Mouse (Mus musculus) liver, embryonic 13.5 days (tissue): ENCODE data around the gene Twf2. TPM values are rescaled to one million over a fixed set of nuclear protein-coding genes. Genes with fewer than 3 reads are reported as not detected.

Source experiments
- ATAC-seq: fragments of 200-750 bp; cut with Nextera tagmentation; 2 replicates; pipeline ENCODE4 v1.8.0; 2017; ENCODE audit warnings: low read depth, mild to moderate bottlenecking, moderate number of reproducible peaks, moderate library complexity
- DNase-seq: peaks from one replicate; pipeline ENCODE4 v3.0.0; 2022
- H3K27ac ChIP-seq: fragments of 300-500 bp; sonication (generic); 2 replicates; pipeline ENCODE4 v1.5.1; 2015; ENCODE audit warnings: moderate library complexity, mild to moderate bottlenecking, inconsistent platforms
- H3K27me3 ChIP-seq: fragments of 300-500 bp; sonication (generic); 2 replicates; pipeline ENCODE4 v1.6.1; 2015; ENCODE audit warnings: mild to moderate bottlenecking, inconsistent platforms
- H3K36me3 ChIP-seq: fragments of 300-500 bp; sonication (generic); 2 replicates; pipeline ENCODE4 v1.6.1; 2015; ENCODE audit warnings: mild to moderate bottlenecking, inconsistent platforms
- H3K4me1 ChIP-seq: fragments of 300-500 bp; sonication (generic); replicated peaks from 2 replicates; pipeline ENCODE4 v1.6.1; 2015; ENCODE audit warnings: inconsistent platforms
- H3K4me2 ChIP-seq: fragments of 300-500 bp; sonication (generic); 2 replicates; pipeline ENCODE4 v1.6.1; 2015; ENCODE audit warnings: inconsistent platforms, mild to moderate bottlenecking, moderate library complexity
- H3K4me3 ChIP-seq: fragments of 300-500 bp; sonication (generic); replicated peaks from 2 replicates; pipeline ENCODE4 v1.5.1; 2015; ENCODE audit warnings: mild to moderate bottlenecking, inconsistent platforms
- H3K9ac ChIP-seq: fragments of 300-500 bp; sonication (generic); 2 replicates; pipeline ENCODE4 v1.6.1; 2015; ENCODE audit warnings: mild to moderate bottlenecking, inconsistent platforms
- H3K9me3 ChIP-seq: fragments of 300-500 bp; sonication (generic); replicated peaks from 2 replicates; pipeline ENCODE4 v1.6.1; 2016; ENCODE audit warnings: inconsistent platforms
- WGBS: fragments of 180-500 bp; shearing (Covaris S2); methylation state at CpG from one replicate; pipeline ENCODE4 v1.1.7; 2015; ENCODE audit not compliant: insufficient replicate concordance; 5-methylcytosine and 5-hydroxymethylcytosine counted together
- polyA plus RNA-seq: library from polyadenylated mRNA; unstranded; fragments of >200 nt; fragmentation: Nextera tagmentation; extraction: Ambion mirVana; gene quantifications from 2 replicates; pipeline ENCODE4 v1.2.1, GENCODE M21; 2015

The Twf2 gene
- polyA plus RNA-seq, 1 experiment from 2014 or later, result 25.6 TPM

- H3K36me3 ChIP-seq, result peaks cover 66% of the 10 kb centered on the region
- no peak overlapping the region for H3K4me2 ChIP-seq
- H3K27me3 ChIP-seq, result no peaks in the 10 kb centered on the region
- H3K4me3 ChIP-seq, result no peak overlapping the region
- H3K4me1 ChIP-seq, result peaks cover 14% of the 10 kb centered on the region
- H3K27ac ChIP-seq, result no peak overlapping the region
- WGBS, result 79% methylated on average over 10 of the region's 10 CpGs
- ATAC-seq, result no peak
- H3K9me3 ChIP-seq, result no peaks in the 10 kb centered on the region
- no peak overlapping the region for H3K9ac ChIP-seq
- DNase-seq, result no peak
Measured at GRCm38 (mm10) chr9:106241541-106242164, 38.7 kb downstream of the Twf2 start.

GRCm38 (mm10) chr9:106242813-106243488 lies 40.0 kb downstream of the Twf2 start:
- Histone ChIP-seq H3K36me3 (peaks cover 53% of the 10 kb centered on the region), H3K9ac (no peak overlapping the region), H3K9me3 (no peaks in the 10 kb centered on the region), H3K4me2 (no peak overlapping the region), H3K4me1 (peaks cover 23% of the 10 kb centered on the region), H3K27ac (peak overlapping the region; percentile 43), H3K4me3 (no peak overlapping the region), H3K27me3 (no peaks in the 10 kb centered on the region)
- DNase-seq (no peak), ATAC-seq (no peak)
- WGBS, result 59% methylated on average over 19 of the region's 19 CpGs

GRCm38 (mm10) chr9:106249550-106249949 lies 46.6 kb downstream of the Twf2 start:
- peaks cover 32% of the 10 kb centered on the region for H3K4me1 ChIP-seq
- no peak overlapping the region for H3K4me2 ChIP-seq
- H3K9ac ChIP-seq, result no peak overlapping the region
- WGBS, result 66% methylated on average over 11 of the region's 11 CpGs
- H3K4me3 ChIP-seq, result no peak overlapping the region
- DNase-seq (no peak), ATAC-seq (no peak)
- 0 out of 2 replicates have a peak, but pooled peaks cover 4% of the 10 kb centered on the region for H3K36me3 ChIP-seq
- no peaks in the 10 kb centered on the region for H3K27me3 ChIP-seq
- no peak overlapping the region for H3K27ac ChIP-seq
- H3K9me3 ChIP-seq, result no peaks in the 10 kb centered on the region

GRCm38 (mm10) chr9:106250245-106250644 lies 47.3 kb downstream of the Twf2 start:
- ATAC-seq (no peak), DNase-seq (no peak)
- Histone ChIP-seq H3K9ac (no peak overlapping the region), H3K4me2 (no peak overlapping the region), H3K27me3 (no peaks in the 10 kb centered on the region), H3K4me1 (peaks cover 32% of the 10 kb centered on the region), H3K36me3 (0 out of 2 replicates have a peak, but pooled peaks cover 1% of the 10 kb centered on the region), H3K27ac (no peak overlapping the region), H3K4me3 (no peak overlapping the region), H3K9me3 (no peaks in the 10 kb centered on the region)
- WGBS, result 53% methylated on average over 4 of the region's 4 CpGs

GRCm38 (mm10) chr9:106251066-106251465 lies 48.2 kb downstream of the Twf2 start:
- peaks cover 30% of the 10 kb centered on the region for H3K4me1 ChIP-seq
- H3K9me3 ChIP-seq, result no peaks in the 10 kb centered on the region
- WGBS, result 58% methylated on average over 8 of the region's 8 CpGs
- H3K27me3 ChIP-seq, result no peaks in the 10 kb centered on the region
- H3K9ac ChIP-seq, result no peak overlapping the region
- H3K4me2 ChIP-seq, result no peak overlapping the region
- H3K4me3 ChIP-seq, result no peak overlapping the region
- H3K36me3 ChIP-seq, result no peaks in the 10 kb centered on the region
- no peak for ATAC-seq
- H3K27ac ChIP-seq, result no peak overlapping the region
- no peak for DNase-seq

- DNase-seq (no peak), ATAC-seq (no peak)
Measured at GRCm38 (mm10) chr9:106254001-106254400, 51.1 kb downstream of the Twf2 start.

GRCm38 (mm10) chr9:106258412-106258811 lies 55.5 kb downstream of the Twf2 start:
- Histone ChIP-seq H3K27me3 (0 out of 2 replicates have a peak, but pooled peaks cover 3% of the 10 kb centered on the region), H3K36me3 (no peaks in the 10 kb centered on the region), H3K9me3 (no peaks in the 10 kb centered on the region), H3K27ac (no peak overlapping the region), H3K9ac (no peak overlapping the region), H3K4me2 (no peak overlapping the region), H3K4me3 (no peak overlapping the region), H3K4me1 (peaks cover 16% of the 10 kb centered on the region; the same call in 1 of the 2 replicates)
- ATAC-seq (no peak), DNase-seq (no peak)
- WGBS, result 16% methylated on average over 4 of the region's 4 CpGs

More at GRCm38 (mm10) chr9:106254001-106254400, 51.1 kb downstream of the Twf2 start:
- 0 out of 2 replicates have a peak, but pooled peaks cover 3% of the 10 kb centered on the region for H3K27me3 ChIP-seq
- no peak overlapping the region for H3K4me2 ChIP-seq
- no peak overlapping the region for H3K27ac ChIP-seq
- H3K36me3 ChIP-seq, result no peaks in the 10 kb centered on the region
- no peak overlapping the region for H3K4me3 ChIP-seq
- no peak overlapping the region for H3K9ac ChIP-seq
- 64% methylated on average over 2 of the region's 2 CpGs for whole genome bisulfite sequencing
- 0 out of 2 replicates have a peak, but pooled peaks cover 9% of the 10 kb centered on the region for H3K4me1 ChIP-seq
- H3K9me3 ChIP-seq, result no peaks in the 10 kb centered on the region

- Histone ChIP-seq H3K4me1 (peaks cover 16% of the 10 kb centered on the region; the same call in 1 of the 2 replicates), H3K9ac (no peak overlapping the region), H3K4me2 (no peak overlapping the region), H3K27ac (no peak overlapping the region), H3K27me3 (0 out of 2 replicates have a peak, but pooled peaks cover 3% of the 10 kb centered on the region), H3K4me3 (no peak overlapping the region), H3K36me3 (no peaks in the 10 kb centered on the region), H3K9me3 (no peaks in the 10 kb centered on the region)
- DNase-seq (no peak), ATAC-seq (no peak)
- WGBS, result 27% methylated on average over 5 of the region's 5 CpGs
Measured at GRCm38 (mm10) chr9:106258990-106259389, 56.1 kb downstream of the Twf2 start.

GRCm38 (mm10) chr9:106261058-106261457 lies 58.1 kb downstream of the Twf2 start:
- H3K4me3 ChIP-seq, result no peak overlapping the region
- no peak for DNase-seq
- WGBS, result 19% methylated on average over 6 of the region's 6 CpGs
- no peaks in the 10 kb centered on the region for H3K36me3 ChIP-seq
- H3K9ac ChIP-seq, result no peak overlapping the region
- 0 out of 2 replicates have a peak, but pooled peaks cover 3% of the 10 kb centered on the region for H3K27me3 ChIP-seq
- H3K4me2 ChIP-seq, result no peak overlapping the region
- H3K27ac ChIP-seq, result no peak overlapping the region
- peaks cover 16% of the 10 kb centered on the region; the same call in 1 of the 2 replicates for H3K4me1 ChIP-seq
- ATAC-seq, result no peak
- H3K9me3 ChIP-seq, result no peaks in the 10 kb centered on the region

- no peak overlapping the region for H3K9ac ChIP-seq
- no peak overlapping the region for H3K4me2 ChIP-seq
- peaks cover 16% of the 10 kb centered on the region; the same call in 1 of the 2 replicates for H3K4me1 ChIP-seq
- H3K27ac ChIP-seq, result no peak overlapping the region
- no peak for DNase-seq
- ATAC-seq, result no peak
- H3K36me3 ChIP-seq, result no peaks in the 10 kb centered on the region
- no peak overlapping the region for H3K4me3 ChIP-seq
- H3K27me3 ChIP-seq, result no peaks in the 10 kb centered on the region
- H3K9me3 ChIP-seq, result no peaks in the 10 kb centered on the region
- WGBS, result 57% methylated on average over 3 of the region's 3 CpGs
Measured at GRCm38 (mm10) chr9:106261491-106261890, 58.6 kb downstream of the Twf2 start.

- Histone ChIP-seq H3K9ac (no peak overlapping the region), H3K4me2 (no peak overlapping the region), H3K27me3 (no peaks in the 10 kb centered on the region), H3K36me3 (no peaks in the 10 kb centered on the region), H3K9me3 (no peaks in the 10 kb centered on the region), H3K27ac (no peak overlapping the region), H3K4me3 (no peak overlapping the region), H3K4me1 (peaks cover 16% of the 10 kb centered on the region; the same call in 1 of the 2 replicates)
- WGBS, result 58% methylated on average over 3 of the region's 3 CpGs
- no peak for DNase-seq
- ATAC-seq, result no peak
Measured at GRCm38 (mm10) chr9:106262075-106262474, 59.2 kb downstream of the Twf2 start.
